Mouse (Mus musculus) kidney, postnatal 0 days (tissue): ENCODE data around the gene Syne1. TPM values are rescaled to one million over a fixed set of nuclear protein-coding genes. Genes with fewer than 3 reads are reported as not detected.

Experiments
- ATAC-seq: fragments of 200-750 bp; cut with Nextera tagmentation; replicated peaks from 2 replicates; pipeline ENCODE4 v1.8.0; 2017; ENCODE audit warnings: low read depth, moderate number of reproducible peaks, moderate TSS enrichment, moderate library complexity; ENCODE audit not compliant: low FRiP score
- DNase-seq: peaks from one replicate; pipeline ENCODE4 v3.0.0-alpha.2; 2016; ENCODE audit warnings: low spot score
- H3K27ac ChIP-seq: fragments of 300-500 bp; sonication (generic); 2 replicates; pipeline ENCODE4 v1.5.1; 2014; ENCODE audit warnings: mild to moderate bottlenecking
- H3K27me3 ChIP-seq: fragments of 300-500 bp; sonication (generic); 2 replicates; pipeline ENCODE4 v1.6.1; 2014; ENCODE audit warnings: low read length, mixed read lengths; ENCODE audit not compliant: insufficient read depth
- H3K36me3 ChIP-seq: fragments of 300-500 bp; sonication (generic); 2 replicates; pipeline ENCODE4 v1.6.1; 2014; ENCODE audit warnings: low read length, mixed read lengths; ENCODE audit not compliant: insufficient read depth
- H3K4me1 ChIP-seq: fragments of 300-500 bp; sonication (generic); replicated peaks from 2 replicates; pipeline ENCODE4 v1.6.1; 2014; ENCODE audit warnings: antibody characterized with exemption, low read length, mixed read lengths; ENCODE audit not compliant: insufficient read depth
- H3K4me2 ChIP-seq: fragments of 300-500 bp; sonication (generic); 2 replicates; pipeline ENCODE4 v1.6.1; 2014; ENCODE audit warnings: mild to moderate bottlenecking, low read length, moderate library complexity, mixed read lengths
- H3K4me3 ChIP-seq: fragments of 300-500 bp; sonication (generic); replicated peaks from 2 replicates; pipeline ENCODE4 v1.5.1; 2014; ENCODE audit warnings: low read depth, low read length
- H3K9ac ChIP-seq: fragments of 300-500 bp; sonication (generic); 2 replicates; pipeline ENCODE4 v1.6.1; 2014; ENCODE audit warnings: low read depth, low read length
- H3K9me3 ChIP-seq: fragments of 300-500 bp; sonication (generic); replicated peaks from 2 replicates; pipeline ENCODE4 v1.6.1; 2016; ENCODE audit warnings: low read length, inconsistent platforms, mixed read lengths
- CTCF ChIP-seq: IDR thresholded peaks from 2 replicates; pipeline ENCODE4 v1.5.1; 2016; ENCODE audit warnings: antibody characterized with exemption, low read depth, mild to moderate bottlenecking, moderate library complexity
- WGBS: fragments of 180-500 bp; shearing (Covaris S2); extraction: QIAGEN DNeasy Blood & Tissue Kit; methylation state at CpG from one replicate; pipeline ENCODE4 v1.1.7; 2014; 5-methylcytosine and 5-hydroxymethylcytosine counted together
- polyA plus RNA-seq: library from polyadenylated mRNA; unstranded; fragments of >200 nt; fragmentation: Nextera tagmentation; extraction: Ambion mirVana; gene quantifications from 2 replicates; pipeline ENCODE4 v1.2.1, GENCODE M21; 2015

Gene Syne1
- polyA plus RNA-seq, 1 experiment from 2014 or later, result 5.2 TPM

GRCm38 (mm10) chr10:5262636-5263035 lies 288.6 kb downstream of the Syne1 start:
- no peaks in the 10 kb centered on the region for H3K27me3 ChIP-seq
- H3K27ac ChIP-seq, result no peak overlapping the region
- DNase-seq, result no peak
- no peak for TF ChIP-seq CTCF
- WGBS, result 43% methylated on average over 8 of the region's 8 CpGs
- no peak for ATAC-seq
- H3K36me3 ChIP-seq, result no peaks in the 10 kb centered on the region
- no peak overlapping the region for H3K4me3 ChIP-seq
- H3K9ac ChIP-seq, result no peak overlapping the region
- no peaks in the 10 kb centered on the region for H3K4me1 ChIP-seq
- H3K4me2 ChIP-seq, result no peak overlapping the region
- H3K9me3 ChIP-seq, result no peaks in the 10 kb centered on the region

DNA sequence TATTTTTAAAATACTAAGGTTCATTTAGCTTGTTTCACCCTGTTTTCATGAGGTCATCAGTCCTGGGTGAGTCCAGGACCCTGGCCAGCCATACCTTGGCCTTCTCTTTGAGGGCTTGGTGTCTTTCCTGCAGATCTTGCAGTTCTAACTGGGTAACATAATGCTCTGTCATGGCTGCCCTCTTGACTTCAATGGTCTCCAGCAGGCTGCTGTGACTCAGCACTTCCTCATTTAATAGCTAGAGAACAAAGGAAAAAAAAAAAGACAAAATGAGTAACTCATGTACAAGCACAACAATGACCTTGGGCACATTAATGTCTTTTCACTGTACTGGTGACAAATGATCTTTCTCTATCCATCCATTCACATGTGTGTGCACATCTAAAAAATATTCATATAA lies 294.6 kb downstream of the Syne1 start:
- no peaks in the 10 kb centered on the region for H3K36me3 ChIP-seq
- TF ChIP-seq CTCF, result no peak
- ATAC-seq, result no peak

DNA sequence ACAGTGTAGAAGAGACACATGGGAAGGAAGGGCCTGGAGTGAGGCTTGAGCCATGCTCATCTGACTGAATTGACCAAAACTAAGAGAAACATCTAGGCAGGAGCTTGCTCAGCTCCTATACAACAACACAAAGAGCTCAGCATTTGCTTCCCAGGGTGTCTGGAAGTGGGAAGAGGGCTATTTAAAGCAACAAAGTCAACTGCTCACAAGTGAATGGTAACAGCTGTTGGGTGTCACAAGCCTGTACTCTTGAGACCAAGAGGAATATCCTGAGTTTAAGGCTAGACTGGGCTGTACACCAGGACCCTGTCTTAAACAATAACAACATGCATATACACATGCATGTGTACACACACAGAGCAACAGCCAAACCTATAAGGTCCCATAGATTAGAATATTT lies 297.5 kb downstream of the Syne1 start:
- no peak for TF ChIP-seq CTCF
- DNase-seq, result peak; percentile 52
- H3K27me3 ChIP-seq, result no peaks in the 10 kb centered on the region

More for the DNA sequence above, 294.6 kb downstream of the Syne1 start:
- DNase-seq, result no peak
- Histone ChIP-seq H3K4me3 (no peak overlapping the region), H3K9me3 (no peaks in the 10 kb centered on the region), H3K4me2 (no peak overlapping the region), H3K9ac (no peak overlapping the region), H3K27ac (no peak overlapping the region), H3K4me1 (no peaks in the 10 kb centered on the region), H3K27me3 (no peaks in the 10 kb centered on the region)

DNA sequence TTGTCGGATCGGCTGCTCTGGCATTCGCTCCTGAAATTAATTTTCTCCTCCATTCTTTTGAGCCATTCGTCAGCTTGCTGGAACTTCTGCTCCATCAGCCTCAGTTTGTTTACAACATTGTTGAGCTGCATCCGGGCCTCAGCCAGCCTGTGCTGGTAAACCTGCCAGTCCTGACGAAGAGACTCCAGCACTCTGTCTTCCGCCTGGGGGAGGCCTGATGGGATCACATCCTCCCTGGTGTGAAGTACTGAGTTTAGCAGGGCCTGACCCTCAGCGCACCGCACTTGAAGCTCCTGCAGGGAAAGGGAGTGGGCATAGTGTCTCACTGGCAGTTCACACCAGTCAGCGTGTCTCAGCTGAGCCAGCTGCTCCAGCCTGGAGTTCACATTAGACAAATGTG lies 300.6 kb downstream of the Syne1 start:
- Histone ChIP-seq H3K27me3 (no peaks in the 10 kb centered on the region), H3K36me3 (peaks cover 3% of the 10 kb centered on the region; the same call in 1 of the 2 replicates), H3K27ac (no peak overlapping the region), H3K4me1 (no peaks in the 10 kb centered on the region), H3K4me3 (no peak overlapping the region), H3K9me3 (no peaks in the 10 kb centered on the region), H3K9ac (no peak overlapping the region), H3K4me2 (no peak overlapping the region)
- 41% methylated on average over 10 of the region's 10 CpGs for WGBS
- ATAC-seq (0 out of 2 replicates have a peak, but pooled peaks have one; percentile 46), DNase-seq (no peak)
- TF ChIP-seq CTCF, result no peak

More for the DNA sequence above, 297.5 kb downstream of the Syne1 start:
- Histone ChIP-seq H3K36me3 (no peaks in the 10 kb centered on the region), H3K4me3 (no peak overlapping the region), H3K9ac (no peak overlapping the region), H3K9me3 (no peaks in the 10 kb centered on the region), H3K4me2 (no peak overlapping the region), H3K4me1 (no peaks in the 10 kb centered on the region), H3K27ac (no peak overlapping the region)
- no peak for ATAC-seq

GRCm38 (mm10) chr10:5239680-5240079 lies 311.6 kb downstream of the Syne1 start:
- no peak overlapping the region for H3K4me2 ChIP-seq
- 66% methylated on average over 4 of the region's 4 CpGs for WGBS
- DNase-seq, result no peak

DNA sequence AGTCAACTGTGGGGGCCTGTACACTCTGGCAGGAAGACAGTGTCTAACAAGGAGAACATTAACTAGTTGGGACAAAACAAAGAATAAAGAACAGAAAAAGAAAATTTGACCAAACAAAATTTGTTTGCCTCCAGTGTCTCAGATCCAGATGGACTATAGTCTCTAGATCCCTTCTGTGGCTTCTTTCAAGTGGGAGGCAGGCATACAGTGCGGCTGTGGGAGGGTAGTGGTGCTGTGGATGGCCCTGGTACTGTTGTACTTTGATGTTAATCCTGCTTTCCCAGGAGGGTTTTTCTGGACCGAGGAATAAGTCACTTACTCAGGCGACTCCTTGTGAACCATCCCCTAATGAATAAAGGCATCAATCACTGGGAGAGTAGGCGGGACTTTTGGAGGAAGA lies 314.4 kb downstream of the Syne1 start:
- no peak for ATAC-seq
- WGBS, result 43% methylated on average over 4 of the region's 4 CpGs

More at GRCm38 (mm10) chr10:5239680-5240079, 311.6 kb downstream of the Syne1 start:
- no peak for TF ChIP-seq CTCF
- no peak overlapping the region for H3K4me3 ChIP-seq
- no peak for ATAC-seq
- no peaks in the 10 kb centered on the region for H3K36me3 ChIP-seq
- H3K9me3 ChIP-seq, result no peaks in the 10 kb centered on the region
- H3K27ac ChIP-seq, result no peak overlapping the region
- 0 out of 2 replicates have a peak, but pooled peaks cover 9% of the 10 kb centered on the region for H3K4me1 ChIP-seq
- no peaks in the 10 kb centered on the region for H3K27me3 ChIP-seq
- no peak overlapping the region for H3K9ac ChIP-seq

DNA sequence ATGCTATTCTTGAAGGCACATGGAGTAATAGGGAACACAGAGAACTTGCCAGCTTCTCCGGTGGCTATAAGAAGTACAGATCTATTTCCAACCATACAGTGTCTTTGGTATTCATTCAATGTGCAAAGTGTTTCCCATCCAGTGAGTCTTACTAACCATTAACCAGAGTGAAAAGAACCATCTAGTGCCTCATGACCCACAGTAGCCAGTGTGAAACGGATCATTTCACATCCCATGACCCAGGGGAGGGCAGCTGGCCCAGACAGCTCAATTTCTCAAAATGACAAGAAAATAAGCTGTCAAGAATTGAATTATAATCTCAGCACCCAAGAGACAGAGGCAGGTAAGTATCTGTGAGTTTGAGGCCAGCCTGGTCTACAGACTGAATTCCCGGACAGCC lies 315.1 kb downstream of the Syne1 start:
- Histone ChIP-seq H3K36me3 (no peaks in the 10 kb centered on the region), H3K9me3 (no peaks in the 10 kb centered on the region), H3K27me3 (no peaks in the 10 kb centered on the region), H3K27ac (no peak overlapping the region), H3K4me2 (no peak overlapping the region), H3K9ac (no peak overlapping the region), H3K4me1 (0 out of 2 replicates have a peak, but pooled peaks cover 9% of the 10 kb centered on the region), H3K4me3 (no peak overlapping the region)
- ATAC-seq, result peak; percentile 54; the same call in 1 of the 2 replicates
- no peak for TF ChIP-seq CTCF
- DNase-seq, result no peak
- WGBS, result 60% methylated on average over 3 of the region's 3 CpGs

More for the DNA sequence above, 314.4 kb downstream of the Syne1 start:
- Histone ChIP-seq H3K4me3 (no peak overlapping the region), H3K36me3 (no peaks in the 10 kb centered on the region), H3K4me1 (0 out of 2 replicates have a peak, but pooled peaks cover 9% of the 10 kb centered on the region), H3K27ac (no peak overlapping the region), H3K9ac (no peak overlapping the region), H3K27me3 (no peaks in the 10 kb centered on the region), H3K4me2 (no peak overlapping the region), H3K9me3 (no peaks in the 10 kb centered on the region)
- no peak for TF ChIP-seq CTCF
- DNase-seq, result no peak
